Comparison of ENCODE assay signal across 10 mouse cellular contexts in the genomic region with DNA sequence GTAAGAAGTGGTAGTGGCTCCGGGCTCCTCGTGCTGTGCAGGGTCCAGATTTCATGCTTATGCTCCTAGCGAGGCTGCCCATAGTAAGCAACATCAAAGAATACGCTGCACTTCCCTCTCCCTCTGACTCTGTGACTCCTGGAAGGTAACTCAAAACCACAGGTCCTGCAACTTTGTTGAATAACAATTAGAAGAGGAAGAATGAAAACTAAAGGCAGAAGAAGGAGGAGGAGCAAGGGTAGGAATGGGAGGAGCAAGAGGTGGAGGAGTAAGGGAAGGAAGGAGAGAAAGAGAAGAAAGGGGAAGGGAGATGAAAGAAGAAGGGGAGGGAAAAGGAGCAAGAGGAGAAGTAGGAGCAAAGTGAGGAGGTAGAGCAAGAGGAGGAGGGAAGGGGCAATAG. TPM values are rescaled to one million over a fixed set of nuclear protein-coding genes. Genes with fewer than 3 reads are reported as not detected.
A peak's percentile ranks its signal among the peaks of the same experiment; 100 is the strongest.
DNase-seq lines count a peak whose midpoint lies in the region; ATAC-seq and TF ChIP-seq lines count a peak whose summit lies in the region.
"Had no signal": no experiment of that assay in that cellular context is flagged by ENCODE, and none has a peak within 500 bp of the region (broad histone marks: within the 10 kb centered on the region; RNA-seq: fewer than 3 reads in every experiment).

TSS of gene Alox5ap (plus strand) at position 363 of the 400 bp plus-strand sequence.

- TF ChIP-seq CTCF in spleen, adult 2 months (IDR thresholded peaks at IDR 0.05; ENCODE audit: extremely low read depth, insufficient read depth, insufficient read length, insufficient replicate concordance), result no peak

- H3K4me3 ChIP-seq in heart, embryonic 10.5 days, result no peak within 1 kb of the TSS
- no peak within 1 kb of the TSS for H3K4me3 ChIP-seq in heart, embryonic 11.5 days (ENCODE audit: low read depth, low read length)
- peak within 1 kb of the TSS; percentile 52 for H3K4me3 ChIP-seq in spleen, adult 2 months (ENCODE audit: extremely low read depth, insufficient read depth, insufficient read length)
- no peak within 1 kb of the TSS for H3K4me3 ChIP-seq in neural tube, embryonic 15.5 days (replicated peaks)

- ATAC-seq in heart, embryonic 11.5 days (replicated peaks; ENCODE audit: insufficient number of reproducible peaks, low FRiP score, low TSS enrichment), result no peak
- ATAC-seq in hematopoietic stem cell, adult 5-6 weeks (replicated peaks in 1 of 2; ENCODE audit: insufficient read depth in 1 of 2, low FRiP score in 2 of 2, low TSS enrichment in 1 of 2, low read depth in 1 of 2, poor library complexity in 2 of 2, severe bottlenecking in 2 of 2), result peak; percentile 48 to 57
- ATAC-seq in neural tube, embryonic 15.5 days (ENCODE audit: low FRiP score), result no peak

- no peaks in the 10 kb centered on the region for H3K9me3 ChIP-seq in heart, embryonic 10.5 days
- no peaks in the 10 kb centered on the region for H3K9me3 ChIP-seq in heart, embryonic 11.5 days (replicated peaks; ENCODE audit: control insufficient read depth, low read length)
- no peaks in the 10 kb centered on the region for H3K9me3 ChIP-seq in neural tube, embryonic 15.5 days (replicated peaks)

- 0 out of 2 replicates have a peak within 1 kb of the TSS, but pooled peaks have one; percentile 10 for H3K27ac ChIP-seq in heart, embryonic 10.5 days
- no peak within 1 kb of the TSS for H3K27ac ChIP-seq in heart, embryonic 11.5 days (ENCODE audit: low read depth, low read length)
- H3K27ac ChIP-seq in spleen, adult 2 months (ENCODE audit: insufficient read depth, low read length), result peak within 1 kb of the TSS; percentile 26
- H3K27ac ChIP-seq in neural tube, embryonic 15.5 days (replicated peaks), result no peak within 1 kb of the TSS

- no peaks in the 10 kb centered on the region; the same call in 1 of the 2 replicates for H3K27me3 ChIP-seq in heart, embryonic 10.5 days (ENCODE audit: insufficient read depth, poor library complexity, severe bottlenecking)
- H3K27me3 ChIP-seq in heart, embryonic 11.5 days (ENCODE audit: control insufficient read depth, insufficient read depth, low read length), result no peaks in the 10 kb centered on the region
- no peaks in the 10 kb centered on the region for H3K27me3 ChIP-seq in spleen, adult 2 months (ENCODE audit: control insufficient read depth, insufficient read depth, low read length)
- H3K27me3 ChIP-seq in neural tube, embryonic 15.5 days (replicated peaks), result no peaks in the 10 kb centered on the region

- no peak within 1 kb of the TSS for H3K9ac ChIP-seq in heart, embryonic 11.5 days (ENCODE audit: low read depth, low read length)
- H3K9ac ChIP-seq in neural tube, embryonic 15.5 days (replicated peaks), result no peak within 1 kb of the TSS

- no peak for DNase-seq in heart, embryonic 10.5 days (ENCODE audit: low spot score)
- DNase-seq in spleen, adult 2 months (ENCODE audit: low read depth in 1 of 2, low spot score in 2 of 2), result no peak
- DNase-seq in spleen, postnatal 14 days (ENCODE audit: low spot score in 2 of 2), result no peak
- DNase-seq in testis, postnatal 10 days (ENCODE audit: low spot score), result no peak
- DNase-seq in embryo, embryonic 10 days (ENCODE audit: low spot score), result no peak
- DNase-seq: layer of hippocampus, postnatal 36 days; right cerebral cortex, adult 18-20 months had no signal

- 65% methylated on average over 4 of the region's 4 CpGs for WGBS in heart, embryonic 10.5 days
- WGBS in heart, embryonic 11.5 days (ENCODE audit: insufficient replicate concordance), result 47% methylated on average over 4 of the region's 4 CpGs
- 18% methylated on average over 4 of the region's 4 CpGs for WGBS in spleen, adult 2 months
- 63% methylated on average over 4 of the region's 4 CpGs for WGBS in neural tube, embryonic 15.5 days

- H3K4me2 ChIP-seq in heart, embryonic 11.5 days, result no peak within 1 kb of the TSS
- H3K4me2 ChIP-seq in neural tube, embryonic 15.5 days, result no peak within 1 kb of the TSS

- peaks cover 10% of the 10 kb centered on the region; the same call in 1 of the 2 replicates for H3K4me1 ChIP-seq in heart, embryonic 10.5 days
- H3K4me1 ChIP-seq in heart, embryonic 11.5 days (ENCODE audit: control insufficient read depth, insufficient read depth, low read length), result no peaks in the 10 kb centered on the region
- H3K4me1 ChIP-seq in spleen, adult 2 months (ENCODE audit: control insufficient read depth, insufficient read depth, insufficient read length), result peaks cover 21% of the 10 kb centered on the region; the same call in 1 of the 2 replicates
- H3K4me1 ChIP-seq in neural tube, embryonic 15.5 days, result peaks cover 2% of the 10 kb centered on the region

- no peak for TF ChIP-seq POLR2A in spleen, adult 2 months (IDR thresholded peaks at IDR 0.05; ENCODE audit: low read depth, low read length)

- no peaks in the 10 kb centered on the region for H3K36me3 ChIP-seq in heart, embryonic 10.5 days
- no peaks in the 10 kb centered on the region for H3K36me3 ChIP-seq in heart, embryonic 11.5 days (ENCODE audit: control insufficient read depth, insufficient read depth, low read length)
- H3K36me3 ChIP-seq in spleen, adult 2 months (ENCODE audit: control insufficient read depth, insufficient read depth, low read length), result no peaks in the 10 kb centered on the region
- no peaks in the 10 kb centered on the region for H3K36me3 ChIP-seq in neural tube, embryonic 15.5 days

RNA-seq across cellular contexts. Expression of gene Alox5ap, which starts in this region (rescaled TPM):
- 4.3 and 4.5 TPM in 2 replicates for polyA plus RNA-seq in heart, embryonic 10.5 days (2016; fragmentation: Nextera tagmentation; extraction: Ambion mirVana)
- polyA plus RNA-seq in heart, embryonic 11.5 days (2014; fragmentation: Nextera tagmentation; extraction: Ambion mirVana), result 5.2 and 6.4 TPM in 2 replicates
- 62.6 and 67.4 TPM in 2 replicates for polyA plus RNA-seq in spleen, adult 2 months (2012; rRNA removed)
- 324 and 337 TPM in 2 replicates for total RNA-seq in hematopoietic stem cell, adult 5-6 weeks (2017)
- polyA plus RNA-seq in neural tube, embryonic 15.5 days (2015; fragmentation: Nextera tagmentation; extraction: Ambion mirVana), result 12.0 and 17.4 TPM in 2 replicates

Comparison
In these comparisons a context has a peak if more than half of its experiments do, and no peak if none do; other contexts are left out.
1. H3K27ac ChIP-seq: peak in heart, embryonic 10.5 days (single experiment) and spleen, adult 2 months (single experiment); none in heart, embryonic 11.5 days (single experiment) and neural tube, embryonic 15.5 days (single experiment).
2. ATAC-seq: peak in hematopoietic stem cell, adult 5-6 weeks (2 of 2); none in heart, embryonic 11.5 days (single experiment) and neural tube, embryonic 15.5 days (single experiment).